Mouse (Mus musculus): ENCODE measurements around the gene Ribc2. TPM values are rescaled to one million over a fixed set of nuclear protein-coding genes. Genes with fewer than 3 reads are reported as not detected.

Ribc2 gene
- polyA plus RNA-seq, 1 experiment from 2014 or later: 0.95 TPM

DNA sequence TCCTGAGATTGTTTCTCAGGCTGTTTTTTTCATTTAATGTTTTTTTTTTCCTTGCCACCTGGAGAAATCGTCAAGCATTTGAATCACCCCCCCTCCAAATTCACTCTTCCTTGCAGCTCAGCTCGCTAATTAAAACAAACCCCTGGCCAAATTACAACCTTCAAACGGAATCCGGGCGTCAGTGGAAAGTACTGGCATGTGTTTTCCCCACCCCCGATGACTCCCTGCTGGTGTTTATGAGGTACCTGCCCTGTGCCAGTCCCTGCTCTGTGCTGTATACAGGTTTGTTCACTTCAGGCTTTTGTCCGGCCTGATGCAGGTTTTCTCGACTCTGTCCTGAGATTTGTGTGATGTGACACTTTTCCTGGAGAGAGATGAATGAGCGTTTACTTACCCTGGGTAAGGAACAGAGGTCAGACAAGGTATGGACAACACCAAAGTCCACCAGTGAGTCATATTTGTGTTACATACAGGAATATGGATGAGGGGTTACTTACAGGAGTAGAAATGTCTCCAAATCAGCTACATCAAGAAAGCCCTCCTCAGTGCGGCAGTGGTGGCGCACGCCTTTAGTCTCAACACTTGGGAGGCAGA, 35.3 kb downstream of the Ribc2 start:
- no peaks in the 10 kb centered on the region for H3K27me3 ChIP-seq (ENCODE audit: control insufficient read depth, insufficient read depth, low read length)
- H3K4me3 ChIP-seq (ENCODE audit: low read depth, low read length): no peak overlapping the region
- H3K4me1 ChIP-seq (ENCODE audit: control insufficient read depth, insufficient read depth, low read length): peaks cover 45% of the 10 kb centered on the region
- H3K27ac ChIP-seq (replicated peaks; ENCODE audit: low read depth, low read length): peak overlapping the region; percentile 94
- ATAC-seq (ENCODE audit: insufficient number of reproducible peaks, low FRiP score, low TSS enrichment, low read depth) (0 out of 2 replicates have a peak, but pooled peaks have one; percentile 40), DNase-seq (ENCODE audit: low spot score) (peak; percentile 81)
- peak overlapping the region; percentile 39 for H3K4me2 ChIP-seq (ENCODE audit: low read depth, severe bottlenecking)
- H3K9me3 ChIP-seq (ENCODE audit: control insufficient read depth, low read length): no peaks in the 10 kb centered on the region
- no peaks in the 10 kb centered on the region for H3K36me3 ChIP-seq (ENCODE audit: control insufficient read depth, insufficient read depth, low read length)
- 19% methylated on average over 12 of the region's 12 CpGs for WGBS
- 0 out of 2 replicates have a peak overlapping the region, but pooled peaks have one; percentile 13 for H3K9ac ChIP-seq (ENCODE audit: low read length)

DNA sequence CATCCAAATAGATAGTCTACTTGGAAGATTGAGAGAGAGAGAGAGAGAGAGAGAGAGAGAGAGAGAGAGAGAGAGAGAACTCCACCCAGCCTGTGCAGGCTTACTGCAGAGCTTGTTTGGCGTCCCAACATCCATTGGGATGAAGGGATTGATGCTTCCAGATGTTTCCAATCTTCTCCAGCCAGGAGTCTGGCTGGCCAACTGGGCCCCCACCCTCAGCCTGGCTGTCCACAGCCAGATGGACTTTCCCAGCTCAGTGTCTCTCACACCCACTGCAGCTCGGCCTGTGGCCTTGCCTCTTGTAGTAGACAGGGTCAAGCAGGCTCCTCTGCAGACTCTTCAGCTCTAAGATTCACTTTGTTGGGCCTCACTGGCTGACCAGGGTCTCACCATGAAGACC, 40.2 kb downstream of the Ribc2 start:
- WGBS: 31% methylated on average over 2 of the region's 2 CpGs
- no peak overlapping the region for H3K4me3 ChIP-seq (ENCODE audit: low read depth, low read length)
- H3K27me3 ChIP-seq (ENCODE audit: control insufficient read depth, insufficient read depth, low read length): no peaks in the 10 kb centered on the region
- H3K9me3 ChIP-seq (ENCODE audit: control insufficient read depth, low read length): no peaks in the 10 kb centered on the region
- ATAC-seq (ENCODE audit: insufficient number of reproducible peaks, low FRiP score, low TSS enrichment, low read depth) (no peak), DNase-seq (ENCODE audit: low spot score) (no peak)
- H3K36me3 ChIP-seq (ENCODE audit: control insufficient read depth, insufficient read depth, low read length): no peaks in the 10 kb centered on the region
- H3K4me1 ChIP-seq (ENCODE audit: control insufficient read depth, insufficient read depth, low read length): peaks cover 13% of the 10 kb centered on the region
- H3K9ac ChIP-seq (ENCODE audit: low read length): no peak overlapping the region
- H3K27ac ChIP-seq (replicated peaks; ENCODE audit: low read depth, low read length): no peak overlapping the region
- H3K4me2 ChIP-seq (ENCODE audit: low read depth, severe bottlenecking): no peak overlapping the region

DNA sequence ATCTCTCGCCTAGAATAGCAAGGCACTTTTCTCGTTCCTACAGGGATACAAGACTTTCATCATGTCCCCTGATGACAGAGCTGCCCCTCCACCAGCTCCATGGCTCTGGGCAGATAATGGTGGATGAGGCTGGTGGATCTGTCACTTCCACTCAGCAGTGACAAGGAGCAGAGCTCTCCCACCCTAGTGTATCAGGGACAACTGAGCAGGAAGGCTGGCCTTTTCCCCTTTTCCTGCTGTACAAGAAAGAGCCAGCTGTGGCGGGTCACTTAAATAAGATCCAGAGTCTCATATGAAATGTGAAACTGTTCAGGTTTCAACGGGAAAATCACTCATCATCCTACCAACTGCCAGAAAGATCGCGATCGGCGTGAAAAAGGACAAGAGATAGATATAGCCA, 41.5 kb downstream of the Ribc2 start:
- WGBS: 57% methylated on average over 8 of the region's 8 CpGs
- peak; percentile 17; the same call in 1 of the 2 replicates for ATAC-seq (ENCODE audit: insufficient number of reproducible peaks, low FRiP score, low TSS enrichment, low read depth)
- H3K4me1 ChIP-seq (ENCODE audit: control insufficient read depth, insufficient read depth, low read length): peaks cover 7% of the 10 kb centered on the region

DNA sequence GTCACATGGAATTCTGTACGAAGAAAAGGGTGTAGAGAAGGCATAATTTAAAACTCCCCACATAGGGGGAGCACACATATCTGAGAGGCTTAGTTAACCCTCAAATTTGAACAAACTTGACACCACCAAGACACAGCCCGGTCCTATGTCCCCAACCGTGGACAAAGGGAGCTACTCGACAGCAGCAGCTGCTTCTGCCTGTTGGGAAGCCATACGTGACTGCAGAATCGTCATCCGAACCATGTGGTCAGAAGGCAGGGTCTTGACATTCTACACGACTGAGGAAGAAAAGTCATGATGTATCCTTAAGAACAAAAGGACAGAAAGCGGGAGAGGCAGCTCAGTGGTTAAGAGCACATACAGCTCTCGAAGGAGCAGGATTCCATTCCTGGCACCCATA, 42.2 kb downstream of the Ribc2 start:
- Histone ChIP-seq H3K4me2 (ENCODE audit: low read depth, severe bottlenecking) (no peak overlapping the region), H3K4me1 (ENCODE audit: control insufficient read depth, insufficient read depth, low read length) (peaks cover 6% of the 10 kb centered on the region), H3K27me3 (ENCODE audit: control insufficient read depth, insufficient read depth, low read length) (no peaks in the 10 kb centered on the region), H3K9ac (ENCODE audit: low read length) (no peak overlapping the region), H3K27ac (replicated peaks; ENCODE audit: low read depth, low read length) (no peak overlapping the region), H3K9me3 (ENCODE audit: control insufficient read depth, low read length) (no peaks in the 10 kb centered on the region), H3K36me3 (ENCODE audit: control insufficient read depth, insufficient read depth, low read length) (no peaks in the 10 kb centered on the region), H3K4me3 (ENCODE audit: low read depth, low read length) (no peak overlapping the region)
- ATAC-seq (ENCODE audit: insufficient number of reproducible peaks, low FRiP score, low TSS enrichment, low read depth): no peak
- 77% methylated on average over 10 of the region's 10 CpGs for WGBS
- no peak for DNase-seq (ENCODE audit: low spot score)

More for the DNA sequence above, 41.5 kb downstream of the Ribc2 start:
- H3K27me3 ChIP-seq (ENCODE audit: control insufficient read depth, insufficient read depth, low read length): no peaks in the 10 kb centered on the region
- H3K4me3 ChIP-seq (ENCODE audit: low read depth, low read length): no peak overlapping the region
- peak; percentile 42 for DNase-seq (ENCODE audit: low spot score)
- no peak overlapping the region for H3K4me2 ChIP-seq (ENCODE audit: low read depth, severe bottlenecking)
- H3K9me3 ChIP-seq (ENCODE audit: control insufficient read depth, low read length): no peaks in the 10 kb centered on the region
- H3K9ac ChIP-seq (ENCODE audit: low read length): no peak overlapping the region
- no peaks in the 10 kb centered on the region for H3K36me3 ChIP-seq (ENCODE audit: control insufficient read depth, insufficient read depth, low read length)
- H3K27ac ChIP-seq (replicated peaks; ENCODE audit: low read depth, low read length): no peak overlapping the region

DNA sequence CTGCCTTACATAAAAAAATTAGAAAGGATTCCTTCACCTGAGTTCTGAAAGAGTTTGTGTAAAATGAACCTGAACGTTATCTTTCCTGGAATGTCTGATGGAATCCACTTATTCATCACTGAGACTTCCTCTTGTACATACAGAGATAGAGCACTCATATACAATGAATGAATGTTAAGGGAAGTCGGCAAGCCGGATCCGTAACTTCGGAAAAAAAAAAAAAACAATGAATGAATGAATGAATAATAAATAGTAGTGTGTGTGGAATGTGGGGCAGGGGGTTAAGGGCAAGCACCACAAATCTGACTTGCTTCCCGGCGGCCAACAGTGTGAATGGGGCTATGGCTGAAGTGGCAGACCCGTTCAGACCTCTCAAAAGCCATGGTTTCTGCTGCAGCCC, 45.7 kb downstream of the Ribc2 start:
- Histone ChIP-seq H3K9ac (ENCODE audit: low read length) (no peak overlapping the region), H3K9me3 (ENCODE audit: control insufficient read depth, low read length) (no peaks in the 10 kb centered on the region), H3K36me3 (ENCODE audit: control insufficient read depth, insufficient read depth, low read length) (no peaks in the 10 kb centered on the region), H3K27ac (replicated peaks; ENCODE audit: low read depth, low read length) (no peak overlapping the region), H3K4me3 (ENCODE audit: low read depth, low read length) (no peak overlapping the region), H3K4me2 (ENCODE audit: low read depth, severe bottlenecking) (no peak overlapping the region), H3K4me1 (ENCODE audit: control insufficient read depth, insufficient read depth, low read length) (peaks cover 2% of the 10 kb centered on the region; the same call in 1 of the 2 replicates), H3K27me3 (ENCODE audit: control insufficient read depth, insufficient read depth, low read length) (no peaks in the 10 kb centered on the region)
- ATAC-seq (ENCODE audit: insufficient number of reproducible peaks, low FRiP score, low TSS enrichment, low read depth) (no peak), DNase-seq (ENCODE audit: low spot score) (peak; percentile 57)
- 88% methylated on average over 8 of the region's 8 CpGs for WGBS

DNA sequence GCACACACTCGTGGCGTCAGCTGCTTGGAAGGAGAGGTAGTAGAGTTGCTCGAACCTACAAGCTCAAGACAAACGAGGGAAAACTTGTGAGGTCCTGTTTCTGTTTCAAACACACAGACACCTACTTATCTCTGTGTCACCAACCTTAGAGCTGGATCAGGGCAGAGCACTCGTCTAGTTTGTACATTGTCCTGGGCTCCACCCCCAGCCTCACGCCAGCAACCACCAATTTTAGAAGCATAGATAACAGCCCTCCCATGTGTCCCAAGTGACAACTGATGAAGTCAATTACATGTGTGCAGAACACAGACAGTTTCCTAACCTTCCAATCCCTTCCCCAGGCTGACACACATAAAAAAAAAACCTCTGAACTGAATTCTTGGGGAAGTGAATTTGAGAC, 46.3 kb downstream of the Ribc2 start:
- Histone ChIP-seq H3K36me3 (ENCODE audit: control insufficient read depth, insufficient read depth, low read length) (no peaks in the 10 kb centered on the region), H3K4me1 (ENCODE audit: control insufficient read depth, insufficient read depth, low read length) (peaks cover 2% of the 10 kb centered on the region; the same call in 1 of the 2 replicates), H3K4me2 (ENCODE audit: low read depth, severe bottlenecking) (no peak overlapping the region), H3K27me3 (ENCODE audit: control insufficient read depth, insufficient read depth, low read length) (no peaks in the 10 kb centered on the region), H3K9me3 (ENCODE audit: control insufficient read depth, low read length) (no peaks in the 10 kb centered on the region), H3K9ac (ENCODE audit: low read length) (no peak overlapping the region), H3K27ac (replicated peaks; ENCODE audit: low read depth, low read length) (no peak overlapping the region), H3K4me3 (ENCODE audit: low read depth, low read length) (no peak overlapping the region)
- DNase-seq (ENCODE audit: low spot score): no peak
- WGBS: 76% methylated on average over 6 of the region's 6 CpGs
- no peak for ATAC-seq (ENCODE audit: insufficient number of reproducible peaks, low FRiP score, low TSS enrichment, low read depth)

DNA sequence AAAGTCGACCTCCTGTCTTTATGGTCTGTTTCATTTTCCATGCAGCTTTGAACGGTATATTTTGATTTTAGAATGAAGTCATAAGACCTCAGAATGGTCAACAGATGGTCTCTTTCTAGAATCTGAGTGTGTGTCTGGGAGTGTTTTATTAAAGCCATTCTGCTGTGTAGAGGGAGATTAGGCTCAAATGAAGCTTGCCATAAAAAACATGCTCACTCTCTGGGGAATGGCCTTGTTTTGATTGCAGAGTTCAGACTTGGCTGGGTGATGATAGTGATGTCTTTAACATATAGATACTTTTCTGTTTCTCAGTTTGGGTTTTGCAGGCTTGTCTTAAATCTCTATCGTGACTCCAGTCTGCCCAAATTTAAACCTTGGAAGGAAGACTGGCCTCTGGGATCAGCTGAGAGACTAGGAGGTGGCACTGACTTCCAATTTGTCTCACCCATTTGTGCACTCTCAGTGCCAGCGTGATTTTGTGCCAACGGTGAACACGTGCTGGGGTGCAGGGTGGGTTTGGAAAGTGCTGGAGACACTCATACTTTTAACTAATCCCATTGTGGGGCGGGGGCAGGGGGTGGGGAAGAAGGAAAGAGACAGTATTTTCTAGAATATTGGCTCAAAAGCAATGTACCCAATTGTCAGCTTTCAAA, 47.8 kb downstream of the Ribc2 start:
- 0 out of 2 replicates have a peak overlapping the region, but pooled peaks have one; percentile 45 for H3K27ac ChIP-seq (replicated peaks; ENCODE audit: low read depth, low read length)
- WGBS: 76% methylated on average over 7 of the region's 7 CpGs
- ATAC-seq (ENCODE audit: insufficient number of reproducible peaks, low FRiP score, low TSS enrichment, low read depth) (no peak), DNase-seq (ENCODE audit: low spot score) (no peak)
- H3K4me2 ChIP-seq (ENCODE audit: low read depth, severe bottlenecking): no peak overlapping the region
- no peaks in the 10 kb centered on the region for H3K9me3 ChIP-seq (ENCODE audit: control insufficient read depth, low read length)
- no peak overlapping the region for H3K9ac ChIP-seq (ENCODE audit: low read length)
- H3K36me3 ChIP-seq (ENCODE audit: control insufficient read depth, insufficient read depth, low read length): no peaks in the 10 kb centered on the region
- no peak overlapping the region for H3K4me3 ChIP-seq (ENCODE audit: low read depth, low read length)
- peaks cover 9% of the 10 kb centered on the region for H3K4me1 ChIP-seq (ENCODE audit: control insufficient read depth, insufficient read depth, low read length)
- no peaks in the 10 kb centered on the region for H3K27me3 ChIP-seq (ENCODE audit: control insufficient read depth, insufficient read depth, low read length)

DNA sequence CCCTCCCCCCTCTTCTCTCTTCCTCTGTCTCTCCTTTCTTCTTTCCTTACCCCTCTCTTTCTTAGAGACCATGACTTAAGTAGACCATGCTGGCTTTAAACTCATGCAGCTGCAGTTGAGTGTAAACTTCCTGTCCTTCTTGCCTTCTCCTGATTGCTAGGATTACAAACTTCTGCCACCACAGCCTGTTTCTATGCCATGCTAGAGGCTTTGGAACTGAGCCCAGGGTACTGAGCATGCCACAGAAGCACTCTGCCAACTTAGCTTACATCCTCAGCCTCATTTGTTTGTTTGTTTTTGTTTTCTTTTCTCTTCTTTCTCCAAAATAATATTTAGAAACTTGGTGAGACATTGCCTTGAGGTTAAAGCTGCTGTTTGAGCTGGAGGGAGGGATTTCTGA, 48.5 kb downstream of the Ribc2 start:
- Histone ChIP-seq H3K36me3 (ENCODE audit: control insufficient read depth, insufficient read depth, low read length) (no peaks in the 10 kb centered on the region), H3K4me3 (ENCODE audit: low read depth, low read length) (no peak overlapping the region), H3K4me1 (ENCODE audit: control insufficient read depth, insufficient read depth, low read length) (peaks cover 9% of the 10 kb centered on the region), H3K27ac (replicated peaks; ENCODE audit: low read depth, low read length) (no peak overlapping the region), H3K4me2 (ENCODE audit: low read depth, severe bottlenecking) (no peak overlapping the region), H3K9ac (ENCODE audit: low read length) (no peak overlapping the region), H3K27me3 (ENCODE audit: control insufficient read depth, insufficient read depth, low read length) (no peaks in the 10 kb centered on the region), H3K9me3 (ENCODE audit: control insufficient read depth, low read length) (no peaks in the 10 kb centered on the region)
- ATAC-seq (ENCODE audit: insufficient number of reproducible peaks, low FRiP score, low TSS enrichment, low read depth) (no peak), DNase-seq (ENCODE audit: low spot score) (no peak)
